Mouse (Mus musculus) T-helper 2 cell (primary cell): ENCODE measurements at regions not wholly inside any gene's neighbourhood (a gene's known extent, or its start where the extent isn't known, plus 50 kb on each side); places are given as distances from the start of the nearest gene placed in this dataset.
"Not testable (repeated sequence)": the region's sequence is repeated elsewhere in the genome, so short reads cannot be mapped to it uniquely, and the experiment has no call there.

Experiments used
- in situ Hi-C: fragments of 300-600 bp; cut with MboI, MseI; formaldehyde crosslinking; loops from one replicate; pipeline ENCODE4 v1.15.1; 2025; ENCODE audit warnings: high pct_unique_total_duplicates

- in situ Hi-C loops, result not testable (repeated sequence)
Measured at GRCm38 (mm10) chr13:61957197-61957596, 172.5 kb upstream of the Zfp808 start.

DNA sequence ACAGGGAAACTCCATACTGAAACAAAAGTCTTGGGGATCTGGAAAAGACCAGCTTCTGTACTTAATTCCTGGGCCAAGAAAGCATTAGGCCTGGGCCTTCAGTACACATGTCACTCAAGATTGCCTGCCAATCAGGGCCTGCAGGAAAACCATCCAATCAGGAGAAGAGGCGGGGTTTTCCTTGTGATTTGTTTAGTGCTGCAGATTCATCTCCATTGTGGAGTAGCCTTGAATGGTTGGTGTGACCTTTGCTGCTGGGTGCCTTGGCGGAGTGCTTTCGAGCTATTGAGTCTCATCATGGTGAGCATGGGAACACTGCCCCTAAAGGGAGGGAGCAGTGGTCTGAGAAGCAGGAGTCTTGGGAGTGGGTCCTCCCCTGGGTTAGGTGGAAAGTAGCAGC, 150.8 kb upstream of the Zfp808 start:
- in situ Hi-C loops, result not testable (repeated sequence)

- in situ Hi-C loops, result not testable (repeated sequence)
Measured at GRCm38 (mm10) chr13:61996519-61996918, 133.2 kb upstream of the Zfp808 start.

DNA sequence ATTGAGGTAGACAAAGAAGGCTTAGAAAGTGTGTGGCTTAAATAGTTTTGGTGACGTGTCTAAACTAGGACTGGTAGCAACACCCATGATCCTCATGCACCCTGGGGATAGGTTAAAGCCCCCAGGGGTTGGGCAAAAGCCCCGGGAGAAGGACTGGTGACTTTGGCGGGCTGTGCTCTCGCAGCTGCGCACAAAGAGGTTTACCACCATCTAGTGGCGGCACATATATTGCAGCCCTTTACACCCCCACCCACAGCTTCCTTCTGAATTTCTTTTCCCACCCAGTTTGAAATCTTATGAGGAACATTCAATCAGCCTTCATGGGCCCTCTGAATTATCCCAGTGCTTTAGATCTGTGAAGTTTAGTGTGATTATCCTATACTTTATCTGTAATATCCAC, 130.9 kb upstream of the Zfp808 start:
- in situ Hi-C loops, result not testable (repeated sequence)

DNA sequence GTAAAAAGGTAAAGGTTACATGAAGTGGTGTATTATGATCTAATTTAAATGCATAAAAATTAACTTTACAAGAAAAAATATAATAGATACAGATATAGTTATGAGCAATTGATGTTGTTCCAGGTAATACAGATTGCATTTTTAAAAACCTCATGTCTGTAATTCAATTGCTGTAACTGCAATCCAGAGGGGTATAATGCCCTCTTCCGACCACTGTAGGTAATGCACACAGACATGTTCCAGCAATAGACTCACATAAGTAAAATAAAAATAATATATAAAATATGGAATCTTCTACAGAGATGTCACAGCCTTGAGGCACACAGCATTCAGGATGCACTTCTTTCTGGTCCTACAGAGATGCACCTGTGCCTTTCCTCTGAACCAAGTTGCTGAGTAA, 122.4 kb upstream of the Zfp808 start:
- in situ Hi-C loops, result not testable (repeated sequence)

DNA sequence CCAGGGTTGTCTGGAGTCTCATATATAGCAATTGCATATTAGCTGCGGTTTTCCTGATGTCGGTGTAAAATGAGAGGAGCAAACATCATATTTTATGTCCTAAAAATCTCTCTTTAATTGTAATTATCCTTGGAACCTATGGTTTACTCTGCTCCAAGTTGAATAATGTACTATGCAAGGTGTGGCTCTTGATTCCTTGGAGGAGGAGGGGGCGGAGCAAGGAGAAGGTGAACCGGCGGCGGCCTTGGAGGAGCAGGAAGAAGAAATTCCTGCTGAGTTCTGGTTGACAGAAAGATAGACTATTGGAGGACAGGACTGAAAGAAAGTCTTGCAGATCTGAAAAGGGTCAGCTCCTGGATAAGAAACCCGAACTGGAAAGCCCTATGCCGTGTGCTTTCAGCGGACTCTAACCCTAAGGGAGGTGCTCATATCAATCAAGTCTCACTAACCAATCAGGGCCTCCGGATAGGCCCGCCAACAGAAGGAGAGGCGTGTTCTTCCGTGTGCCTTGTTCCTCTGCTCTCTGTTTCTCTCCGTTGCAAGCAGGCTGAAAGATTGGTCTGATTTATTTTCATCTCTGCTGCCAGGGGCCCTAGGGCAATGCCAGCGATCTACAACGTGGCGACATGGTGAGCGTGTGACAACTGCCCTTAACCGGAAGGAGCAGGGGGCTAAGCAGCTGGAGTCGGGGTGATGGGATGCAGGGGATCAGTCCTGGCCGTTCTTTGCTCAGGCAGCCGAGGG, 114.1 kb upstream of the Zfp808 start:
- in situ Hi-C loops, result loop anchor here (5.0 kb wide), 1 partner anchor 208 kb away; no protein-coding TSS in a partner anchor

DNA sequence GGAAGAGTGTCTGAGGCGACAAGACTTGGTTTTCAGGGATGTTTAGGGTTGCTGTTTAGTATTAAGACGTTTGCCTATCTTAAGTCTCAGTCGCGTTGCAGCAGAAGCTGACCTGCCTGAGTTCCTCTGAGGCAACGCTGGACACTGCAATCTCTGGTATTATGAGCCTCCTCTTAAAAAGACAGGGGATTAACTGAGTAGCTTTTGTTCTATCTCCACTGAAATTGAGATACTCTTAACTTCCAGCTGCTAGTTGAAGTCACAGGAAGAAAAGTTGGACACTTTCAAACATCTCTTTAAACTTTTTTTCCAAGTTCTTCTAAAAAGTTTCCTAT, 113.6 kb upstream of the Zfp808 start:
- in situ Hi-C loops, result loop anchor here (5.0 kb wide), 1 partner anchor 209 kb away; no protein-coding TSS in a partner anchor

- in situ Hi-C loops, result loop anchor here (10.0 kb wide), 1 partner anchor 487 kb away; no protein-coding TSS in a partner anchor
Measured at GRCm38 (mm10) chr13:62037646-62038045, 92.0 kb upstream of the Zfp808 start.

DNA sequence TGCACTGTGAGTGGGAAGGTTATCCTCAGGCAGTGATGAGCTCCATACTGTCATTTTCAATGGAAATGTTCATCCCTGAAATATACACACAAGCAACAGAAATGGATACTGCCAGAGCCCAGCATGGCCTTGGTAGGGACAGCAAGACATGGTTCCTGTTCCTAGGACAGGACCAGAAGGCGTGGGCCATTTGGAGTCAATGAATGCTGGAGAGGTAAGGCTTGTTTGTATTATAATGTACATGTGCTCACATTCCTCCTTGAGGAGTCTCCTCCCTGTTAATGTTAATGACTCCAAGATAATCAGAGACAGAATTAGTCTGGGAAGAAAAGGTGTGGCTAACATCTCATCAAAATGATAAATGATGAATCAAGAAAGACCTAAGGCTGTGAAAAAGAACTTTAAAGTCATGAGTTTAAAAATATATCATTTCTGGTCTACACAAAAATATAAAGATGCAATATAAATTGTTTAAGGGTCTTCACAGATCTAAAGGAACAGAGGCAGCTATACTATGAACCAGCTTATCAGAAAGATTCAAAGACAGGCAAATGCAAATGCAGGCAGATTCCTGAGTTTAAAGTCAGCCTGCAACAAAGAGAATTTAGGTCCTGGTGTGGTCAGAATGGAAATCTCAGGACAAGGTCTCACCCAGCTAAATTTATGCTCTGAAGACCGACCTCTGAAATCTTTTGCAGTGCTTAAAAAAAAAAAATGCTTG, 51.6 kb upstream of the Zfp808 start:
- in situ Hi-C loops, result not testable (repeated sequence)

DNA sequence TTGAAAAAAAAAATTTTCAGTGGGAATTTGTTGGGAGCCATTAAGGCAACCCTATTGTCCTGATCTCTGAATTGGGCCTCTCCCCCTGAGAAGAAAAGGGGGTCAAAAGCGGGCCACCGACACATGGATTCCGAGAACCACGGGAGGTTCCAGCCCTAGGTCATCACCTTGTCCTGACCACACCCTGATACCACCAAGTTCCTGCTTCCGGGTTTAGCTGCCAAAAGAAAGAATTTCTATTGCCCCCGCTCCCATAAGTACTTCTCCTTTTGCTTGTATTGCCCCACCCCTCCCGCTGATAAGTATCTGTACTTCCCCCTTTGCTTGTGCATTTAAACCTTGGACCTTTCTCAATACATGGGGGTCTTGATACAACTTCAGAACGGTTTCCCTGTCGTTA, 50.8 kb upstream of the Zfp808 start:
- in situ Hi-C loops, result not testable (repeated sequence)
